Mouse (Mus musculus): Measurements from ENCODE around the gene Ndc80.
"Not testable (repeated sequence)": the region's sequence is repeated elsewhere in the genome, so short reads cannot be mapped to it uniquely, and the experiment has no call there.

Gene Ndc80

DNA sequence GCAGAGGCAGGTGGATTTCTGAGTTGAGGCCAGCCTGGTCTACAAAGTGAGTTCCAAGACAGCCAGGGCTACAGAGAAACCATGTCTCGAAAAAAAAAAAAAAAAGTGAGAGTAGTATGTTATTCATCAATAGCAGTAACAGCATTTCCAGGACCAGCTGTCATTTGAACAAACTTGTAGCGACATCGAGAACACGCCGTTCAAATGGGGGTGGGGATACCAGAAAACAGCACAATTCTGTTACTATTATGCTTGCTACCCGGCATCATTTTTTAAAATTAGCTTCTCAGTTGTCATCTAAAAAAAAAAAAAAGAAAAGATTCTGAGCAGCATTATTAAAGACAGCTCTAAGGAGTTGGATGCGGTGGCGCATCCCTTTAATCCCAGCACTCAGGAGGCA is 49.2 kb downstream of the Ndc80 start:
- DNase-seq, result no peak

DNA sequence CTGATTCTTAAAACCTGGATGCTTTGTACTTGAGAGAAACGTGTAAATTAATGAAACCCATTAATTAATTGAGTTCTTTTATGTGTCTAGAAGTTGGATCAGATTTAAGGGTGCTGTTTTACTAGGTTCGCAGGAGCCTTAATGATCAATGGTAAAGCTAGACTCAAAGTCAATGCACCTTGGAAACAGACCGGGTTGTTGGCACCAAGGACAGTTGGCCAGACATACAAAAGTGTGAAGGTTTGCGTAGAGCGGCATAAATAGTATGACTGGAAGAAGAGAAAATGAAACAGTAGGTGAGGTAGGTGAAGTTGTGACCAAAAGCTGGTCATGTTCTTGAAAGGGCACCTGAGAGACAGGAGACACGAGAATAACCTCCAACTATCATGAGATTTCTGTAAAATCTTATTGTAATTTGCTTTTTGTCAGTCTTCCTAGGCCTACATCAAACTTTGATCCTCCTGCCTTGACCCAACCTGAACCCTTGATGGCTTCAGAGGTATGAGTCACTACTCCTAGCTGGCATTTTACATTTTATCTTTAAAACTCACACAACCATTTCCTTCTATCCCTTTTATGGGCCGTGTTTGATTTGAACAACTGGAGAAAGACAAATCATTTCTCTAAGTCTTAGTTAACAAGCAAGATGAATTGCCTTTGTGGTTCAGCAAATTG is 50.2 kb downstream of the Ndc80 start:
- peak; percentile 28 for DNase-seq

DNA sequence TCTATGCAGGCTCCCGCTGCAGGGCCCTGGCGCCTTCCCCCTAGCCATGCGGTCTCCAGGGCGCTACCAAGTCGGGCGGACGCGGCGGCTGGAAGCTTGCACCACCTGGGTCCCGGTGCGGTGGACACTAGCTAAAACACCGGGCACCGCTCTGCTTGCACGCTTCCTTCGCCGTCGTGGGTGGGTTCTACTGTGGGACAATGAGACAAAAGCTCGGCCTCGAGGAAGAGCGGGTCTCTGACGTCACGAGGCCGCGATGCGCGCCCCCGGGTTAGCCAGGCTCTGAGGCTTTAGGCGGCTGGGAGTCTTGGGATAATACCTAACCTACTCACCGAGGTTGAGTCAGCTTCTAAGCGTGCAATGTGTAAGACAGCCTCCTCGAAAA is 51.0 kb downstream of the Ndc80 start:
- DNase-seq, result peak; percentile 85

GRCm38 (mm10) chr17:71474762-71475704 is 51.6 kb downstream of the Ndc80 start, which contains the start of gene Smchd1:
Smchd1 (minus strand) TSS chr17:71475343.
- peak; percentile 96 for DNase-seq

DNA sequence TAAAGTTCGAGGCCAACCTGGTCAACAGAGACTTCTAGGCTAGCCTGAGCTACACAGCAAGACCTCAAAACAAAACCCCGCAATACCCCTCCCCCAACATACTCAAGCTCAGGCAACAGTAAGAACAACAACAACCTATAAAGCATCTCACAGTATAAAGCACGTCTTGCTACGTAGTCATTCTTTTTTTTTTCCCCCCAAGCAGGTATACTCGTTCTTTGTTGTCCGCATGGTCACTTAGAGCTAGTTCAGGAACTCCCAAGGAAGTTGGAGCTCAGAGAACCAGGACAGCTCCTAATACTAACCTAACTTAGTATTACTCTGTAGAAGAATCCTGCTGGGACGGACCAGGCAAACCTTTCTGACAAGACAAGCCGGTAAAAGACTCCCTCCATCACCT is 52.5 kb downstream of the Ndc80 start:
- DNase-seq, result peak; percentile 28

- no peak for DNase-seq
Measured at GRCm38 (mm10) chr17:71471261-71471660, 55.4 kb downstream of the Ndc80 start.

GRCm38 (mm10) chr17:71460312-71460711 is 66.3 kb downstream of the Ndc80 start:
- no peak for DNase-seq

GRCm38 (mm10) chr17:71459818-71460217 is 66.8 kb downstream of the Ndc80 start, which contains the start of gene Gm4707:
Gm4707 (minus strand) TSS chr17:71459918.
- no peak for DNase-seq

DNA sequence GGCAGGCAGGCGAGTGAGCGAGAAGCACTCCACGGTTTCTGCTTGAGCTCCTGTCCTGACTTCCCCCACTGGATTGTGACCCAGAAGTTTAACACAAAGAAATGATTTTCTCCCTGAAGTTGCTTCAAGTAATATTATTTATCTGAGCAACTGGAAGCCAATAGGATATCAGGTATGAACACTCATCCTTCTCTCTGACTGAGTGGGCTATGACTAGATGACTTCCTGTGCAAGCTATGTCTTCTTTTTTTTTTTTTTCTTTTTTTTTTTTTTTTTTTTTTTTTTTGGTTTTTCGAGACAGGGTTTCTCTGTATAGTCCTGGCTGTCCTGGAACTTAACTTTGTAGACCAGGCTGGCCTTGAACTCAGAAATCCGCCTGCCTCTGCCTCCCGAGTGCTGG is 69.3 kb downstream of the Ndc80 start:
- DNase-seq, result not testable (repeated sequence)
